Mouse (Mus musculus) activated CD4-positive, CD25-positive, alpha-beta regulatory T cell, adult 9 weeks (primary cell): ENCODE measurements around the gene Rhox2e. TPM values are rescaled to one million over a fixed set of nuclear protein-coding genes. Genes with fewer than 3 reads are reported as not detected.

Experiments used
- polyA plus RNA-seq: library from polyadenylated mRNA; unstranded; fragments of 100-300 nt; shearing (Covaris generic); gene quantifications from one replicate; pipeline ENCODE4 v1.2.1, GENCODE M21; 2017

Rhox2e gene
- not detected for polyA plus RNA-seq

GRCm38 (mm10) chrX:37530152-37530551, at the start of gene Rhox2e:
TSS of gene Rhox2e (plus strand) at chrX:37530452.

GRCm38 (mm10) chrX:37514059-37514458, 16.2 kb upstream of the Rhox2e start, which contains the start of gene Rhox4d:
TSS of gene Rhox4d (plus strand) at chrX:37514359.

GRCm38 (mm10) chrX:37541719-37542118, 11.5 kb downstream of the Rhox2e start, which contains the start of gene Rhox3e:
TSS of gene Rhox3e (plus strand) at chrX:37542019.

GRCm38 (mm10) chrX:37557112-37557511, 26.9 kb downstream of the Rhox2e start, which contains the start of gene Rhox4e:
TSS of gene Rhox4e (plus strand) at chrX:37557412.

GRCm38 (mm10) chrX:37571105-37571504, 40.9 kb downstream of the Rhox2e start, which contains the start of gene Rhox2f:
TSS of gene Rhox2f (plus strand) at chrX:37571405.

GRCm38 (mm10) chrX:37580692-37581091, 50.4 kb downstream of the Rhox2e start, which contains the start of gene Rhox3f:
TSS of gene Rhox3f (plus strand) at chrX:37580992.

Other genes starting within 250 kb of the Rhox2e start
- not detected for gene Rhox3a2, start 150.4 kb upstream of the Rhox2e start, polyA plus RNA-seq
- not detected for gene Rhox4a2, start 139.6 kb upstream of the Rhox2e start, polyA plus RNA-seq
- gene Rhox2b, start 118.4 kb upstream of the Rhox2e start, polyA plus RNA-seq, result not detected
- gene Rhox4b, start 98.0 kb upstream of the Rhox2e start, polyA plus RNA-seq, result not detected
- gene Rhox2c, start 76.8 kb upstream of the Rhox2e start, polyA plus RNA-seq, result not detected
- not detected for gene Rhox3c, start 71.9 kb upstream of the Rhox2e start, polyA plus RNA-seq
- not detected for gene Rhox4c, start 50.1 kb upstream of the Rhox2e start, polyA plus RNA-seq
- not detected for gene Rhox2d, start 37.0 kb upstream of the Rhox2e start, polyA plus RNA-seq
- not detected for gene Rhox4d, start 16.1 kb upstream of the Rhox2e start, polyA plus RNA-seq
- gene Rhox3e, start 11.6 kb downstream of the Rhox2e start, polyA plus RNA-seq, result not detected
- gene Rhox4e, start 27.0 kb downstream of the Rhox2e start, polyA plus RNA-seq, result not detected
- not detected for gene Rhox2f, start 41.0 kb downstream of the Rhox2e start, polyA plus RNA-seq
- gene Rhox3f, start 50.5 kb downstream of the Rhox2e start, polyA plus RNA-seq, result not detected
- gene Rhox4f, start 77.3 kb downstream of the Rhox2e start, polyA plus RNA-seq, result not detected
- gene Rhox3g, start 98.2 kb downstream of the Rhox2e start, polyA plus RNA-seq, result not detected
- gene Rhox2g, start 113.0 kb downstream of the Rhox2e start, polyA plus RNA-seq, result not detected
- not detected for gene Rhox4g, start 120.9 kb downstream of the Rhox2e start, polyA plus RNA-seq
- gene Rhox3h, start 138.3 kb downstream of the Rhox2e start, polyA plus RNA-seq, result not detected
- gene Rhox2h, start 142.8 kb downstream of the Rhox2e start, polyA plus RNA-seq, result not detected